Mouse (Mus musculus): ENCODE measurements around the gene Atg16l1. TPM values are rescaled to one million over a fixed set of nuclear protein-coding genes. Genes with fewer than 3 reads are reported as not detected.

The Atg16l1 gene
- polyA plus RNA-seq, 1 experiment from 2014 or later = 74.5 TPM

DNA sequence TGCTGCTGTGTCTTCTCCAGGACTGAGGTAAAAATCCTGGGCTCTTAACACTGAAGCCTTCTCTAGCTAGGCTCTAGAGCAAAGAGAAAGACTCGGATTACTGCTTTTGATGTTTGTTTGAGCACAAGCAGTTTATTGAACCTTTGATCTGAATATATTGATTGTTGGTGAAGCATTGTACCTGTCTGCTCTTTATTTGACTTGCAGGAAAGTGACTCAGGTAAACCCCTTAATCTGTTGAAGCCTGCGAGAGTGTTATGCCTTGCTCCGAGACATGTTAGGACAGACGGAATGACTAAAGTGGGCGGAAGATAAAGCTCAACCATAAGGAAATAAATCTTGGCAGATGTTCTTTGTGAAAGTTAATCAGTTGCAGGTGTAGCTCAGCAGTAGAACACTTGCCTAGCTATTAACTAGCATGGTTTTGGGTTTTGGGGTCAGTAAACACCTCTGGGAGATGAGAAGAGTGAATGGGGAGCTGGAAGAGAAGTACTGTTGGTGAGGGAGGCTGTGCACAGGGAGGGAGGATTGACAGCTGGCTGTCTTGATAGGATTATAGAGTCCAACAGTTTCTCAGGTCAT lies 23.6 kb downstream of the Atg16l1 start:
- no peak overlapping the region for H3K9ac ChIP-seq (replicated peaks)
- H3K4me2 ChIP-seq = no peak overlapping the region
- ATAC-seq (ENCODE audit: low FRiP score) = no peak
- 85% methylated on average over 5 of the region's 5 CpGs for WGBS
- no peaks in the 10 kb centered on the region for H3K27me3 ChIP-seq (replicated peaks)
- no peaks in the 10 kb centered on the region for H3K9me3 ChIP-seq (replicated peaks)
- no peak overlapping the region for H3K27ac ChIP-seq (replicated peaks)
- peaks cover 92% of the 10 kb centered on the region for H3K36me3 ChIP-seq
- H3K4me3 ChIP-seq (replicated peaks) = no peak overlapping the region
- no peaks in the 10 kb centered on the region for H3K4me1 ChIP-seq

DNA sequence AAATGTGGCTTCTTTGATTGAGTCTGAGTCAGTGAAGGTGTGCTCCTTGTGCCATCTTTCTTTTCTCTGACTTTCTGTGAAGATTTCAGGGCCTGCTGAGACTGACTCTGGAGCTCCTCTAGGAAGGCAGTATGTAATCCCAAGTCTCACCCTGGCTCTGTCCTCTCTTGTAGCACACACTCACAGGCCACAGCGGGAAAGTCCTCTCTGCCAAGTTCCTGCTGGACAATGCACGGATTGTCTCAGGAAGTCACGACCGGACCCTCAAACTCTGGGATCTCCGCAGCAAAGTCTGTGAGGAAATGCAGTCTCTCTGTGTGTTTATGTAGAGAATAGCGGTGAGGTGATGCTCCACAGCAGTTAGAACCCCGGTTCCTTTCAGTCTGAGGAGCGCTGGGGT lies 30.0 kb downstream of the Atg16l1 start:
- peak overlapping the region; percentile 41 for H3K27ac ChIP-seq (replicated peaks)
- no peaks in the 10 kb centered on the region for H3K9me3 ChIP-seq (replicated peaks)
- peaks cover 84% of the 10 kb centered on the region for H3K36me3 ChIP-seq
- H3K4me2 ChIP-seq = no peak overlapping the region
- whole genome bisulfite sequencing = 84% methylated on average over 8 of the region's 8 CpGs
- no peak overlapping the region for H3K4me3 ChIP-seq (replicated peaks)
- H3K9ac ChIP-seq (replicated peaks) = no peak overlapping the region
- no peak for ATAC-seq (ENCODE audit: low FRiP score)
- H3K27me3 ChIP-seq (replicated peaks) = no peaks in the 10 kb centered on the region
- peaks cover 13% of the 10 kb centered on the region for H3K4me1 ChIP-seq

DNA sequence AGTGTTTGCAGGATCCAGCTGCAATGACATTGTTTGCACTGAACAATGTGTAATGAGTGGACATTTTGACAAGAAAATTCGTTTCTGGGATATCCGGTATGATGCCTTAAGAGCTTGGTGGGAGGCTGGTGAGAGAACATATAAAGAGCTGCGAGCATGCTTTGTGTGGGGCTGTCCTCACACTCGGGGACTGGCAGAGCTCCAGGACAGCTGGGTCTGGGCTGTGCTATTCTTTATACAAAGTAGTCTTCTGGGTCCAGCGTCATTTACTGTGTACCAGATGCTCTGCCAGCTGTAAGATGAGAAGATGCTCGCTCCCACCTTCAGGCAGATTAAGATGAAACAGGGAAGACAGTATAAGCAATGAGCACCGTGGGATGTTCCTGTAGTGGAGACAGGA lies 30.6 kb downstream of the Atg16l1 start:
- Histone ChIP-seq H3K9me3 (replicated peaks) (no peaks in the 10 kb centered on the region), H3K4me2 (no peak overlapping the region), H3K27me3 (replicated peaks) (no peaks in the 10 kb centered on the region), H3K27ac (replicated peaks) (peak overlapping the region; percentile 45), H3K36me3 (peaks cover 84% of the 10 kb centered on the region), H3K4me3 (replicated peaks) (no peak overlapping the region), H3K4me1 (peaks cover 13% of the 10 kb centered on the region), H3K9ac (replicated peaks) (no peak overlapping the region)
- 56% methylated on average over 7 of the region's 7 CpGs for WGBS
- ATAC-seq (ENCODE audit: low FRiP score) = peak; percentile 75; the same call in 1 of the 2 replicates

DNA sequence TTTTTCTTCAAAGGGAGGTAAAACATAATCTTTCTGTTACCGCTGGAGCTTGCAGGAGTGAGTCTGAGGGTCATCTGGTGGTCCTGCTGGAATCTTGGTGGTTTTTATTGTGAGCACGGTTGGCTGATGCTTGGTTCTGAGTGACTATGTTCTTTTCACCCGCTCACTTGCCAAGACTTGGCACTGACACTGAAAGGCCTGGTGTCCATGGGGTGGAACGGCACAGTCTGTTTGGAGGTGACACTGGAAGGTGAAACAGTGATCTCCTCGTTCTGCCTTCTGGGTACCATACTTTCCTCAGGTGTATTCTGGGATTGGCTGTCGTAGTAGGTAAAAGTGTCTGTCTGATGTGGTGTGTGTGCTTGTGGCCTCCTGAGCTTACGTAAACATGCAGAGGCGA lies 34.0 kb downstream of the Atg16l1 start:
- Histone ChIP-seq H3K9me3 (replicated peaks) (no peaks in the 10 kb centered on the region), H3K36me3 (peaks cover 78% of the 10 kb centered on the region)

DNA sequence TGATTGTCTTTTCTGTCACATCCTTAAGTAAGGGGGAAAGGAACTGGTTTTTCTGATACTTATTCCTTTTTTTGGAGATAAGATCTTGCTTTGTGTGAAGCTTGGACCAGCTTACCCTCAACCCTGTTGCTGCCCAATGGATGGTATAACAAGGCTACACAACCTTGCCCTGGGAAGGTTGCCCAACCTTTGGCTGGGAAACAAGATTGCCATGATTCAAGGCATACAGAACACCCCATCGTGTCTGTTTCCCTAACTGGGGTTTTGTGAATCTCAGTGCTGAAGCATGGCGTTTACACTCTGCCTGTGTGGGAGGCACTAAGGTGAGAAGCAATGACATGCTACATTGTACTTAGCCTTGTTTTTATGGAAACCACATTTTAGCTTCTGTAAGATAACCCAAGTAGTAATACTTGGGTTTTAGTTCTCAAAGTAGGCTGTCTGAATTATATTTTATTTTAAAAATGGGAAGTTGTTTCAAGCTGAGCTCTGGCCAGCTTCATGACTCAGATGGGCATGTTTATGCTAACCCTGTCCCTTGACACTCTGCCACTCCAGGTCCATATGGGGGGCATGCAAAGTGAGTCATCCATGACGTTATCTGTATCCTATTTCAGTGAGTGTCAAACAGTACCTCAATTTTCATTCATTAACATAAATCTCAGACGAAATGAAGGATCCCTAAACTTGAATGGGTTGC lies 36.9 kb downstream of the Atg16l1 start:
- ATAC-seq (ENCODE audit: low FRiP score) = no peak
- H3K36me3 ChIP-seq = peaks cover 52% of the 10 kb centered on the region
- H3K27me3 ChIP-seq (replicated peaks) = no peaks in the 10 kb centered on the region
- no peaks in the 10 kb centered on the region for H3K9me3 ChIP-seq (replicated peaks)
- no peak overlapping the region for H3K9ac ChIP-seq (replicated peaks)
- H3K4me3 ChIP-seq (replicated peaks) = no peak overlapping the region
- WGBS = 84% methylated on average over 4 of the region's 4 CpGs
- H3K27ac ChIP-seq (replicated peaks) = no peak overlapping the region
- no peak overlapping the region for H3K4me2 ChIP-seq
- no peaks in the 10 kb centered on the region for H3K4me1 ChIP-seq

More for the DNA sequence above, 34.0 kb downstream of the Atg16l1 start:
- ATAC-seq (ENCODE audit: low FRiP score) = no peak
- WGBS = 93% methylated on average over 8 of the region's 8 CpGs
- no peak overlapping the region for H3K4me3 ChIP-seq (replicated peaks)
- no peak overlapping the region for H3K9ac ChIP-seq (replicated peaks)
- no peak overlapping the region for H3K27ac ChIP-seq (replicated peaks)
- H3K4me1 ChIP-seq = peaks cover 13% of the 10 kb centered on the region
- H3K27me3 ChIP-seq (replicated peaks) = no peaks in the 10 kb centered on the region
- H3K4me2 ChIP-seq = no peak overlapping the region

DNA sequence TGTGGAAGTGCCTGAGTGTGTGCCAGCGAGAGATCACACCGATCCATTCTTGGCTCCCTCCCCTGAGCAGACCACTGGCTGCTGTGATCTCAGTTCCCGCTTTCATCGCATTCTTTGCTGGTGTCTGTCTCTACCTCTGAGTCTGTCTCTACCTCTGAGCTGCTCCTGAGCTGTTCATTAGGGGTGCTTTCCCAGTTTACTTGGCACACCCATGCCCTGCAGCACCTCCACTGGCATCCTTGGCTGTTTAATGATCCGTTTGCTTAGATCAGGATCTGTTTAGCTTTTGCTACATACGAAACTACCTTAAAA lies 37.4 kb downstream of the Atg16l1 start:
- no peak overlapping the region for H3K4me3 ChIP-seq (replicated peaks)
- no peak overlapping the region for H3K9ac ChIP-seq (replicated peaks)
- no peak for ATAC-seq (ENCODE audit: low FRiP score)
- no peaks in the 10 kb centered on the region for H3K4me1 ChIP-seq
- H3K27me3 ChIP-seq (replicated peaks) = no peaks in the 10 kb centered on the region
- 89% methylated on average over 6 of the region's 6 CpGs for WGBS
- H3K4me2 ChIP-seq = no peak overlapping the region
- no peaks in the 10 kb centered on the region for H3K9me3 ChIP-seq (replicated peaks)
- H3K27ac ChIP-seq (replicated peaks) = no peak overlapping the region
- peaks cover 47% of the 10 kb centered on the region for H3K36me3 ChIP-seq

DNA sequence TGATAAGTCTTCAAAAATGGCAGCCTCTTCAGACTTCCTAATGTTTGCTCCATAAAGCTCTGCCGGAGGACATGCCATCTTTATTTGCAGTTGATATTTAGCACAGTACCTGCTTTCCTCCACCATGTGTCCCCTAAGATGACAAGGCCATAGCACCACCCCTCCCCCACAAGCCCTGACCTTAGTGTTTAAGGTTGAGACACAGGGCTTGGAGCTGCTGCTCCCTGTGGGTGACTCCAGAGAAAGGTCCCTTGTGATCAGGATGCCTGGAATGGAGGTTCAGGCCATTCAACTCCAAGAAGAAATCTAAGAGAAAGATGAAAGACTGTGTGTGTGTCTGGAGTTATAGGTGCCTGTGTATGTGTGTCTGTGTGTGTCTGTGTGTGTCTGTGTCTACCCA lies 42.0 kb downstream of the Atg16l1 start:
- no peak overlapping the region for H3K27ac ChIP-seq (replicated peaks)
- ATAC-seq (ENCODE audit: low FRiP score) = no peak
- no peak overlapping the region for H3K4me2 ChIP-seq
- no peak overlapping the region for H3K4me3 ChIP-seq (replicated peaks)
- no peaks in the 10 kb centered on the region for H3K9me3 ChIP-seq (replicated peaks)
- H3K4me1 ChIP-seq = no peaks in the 10 kb centered on the region
- 96% methylated on average over 1 of the region's 1 CpGs for WGBS
- no peak overlapping the region for H3K9ac ChIP-seq (replicated peaks)
- peaks cover 10% of the 10 kb centered on the region for H3K36me3 ChIP-seq
- no peaks in the 10 kb centered on the region for H3K27me3 ChIP-seq (replicated peaks)

DNA sequence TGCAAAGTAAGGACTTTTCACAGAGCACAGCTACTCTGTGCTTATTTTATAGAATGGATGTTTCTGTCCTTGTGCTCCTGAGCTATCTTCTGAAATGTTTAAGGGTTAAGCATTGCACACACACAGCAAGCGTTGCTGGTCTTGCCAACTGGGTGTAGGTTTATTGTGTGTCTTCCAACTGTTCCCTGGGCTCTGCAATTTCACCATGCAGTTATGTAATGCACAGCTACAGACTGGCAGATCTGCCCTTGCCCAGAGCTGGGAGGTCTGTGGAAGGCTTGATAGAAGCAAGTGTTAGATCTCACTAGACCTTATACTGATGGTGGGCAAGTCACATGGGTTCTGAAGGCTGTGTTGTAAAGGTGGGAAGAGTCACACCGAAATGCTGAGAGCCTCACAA lies 42.6 kb downstream of the Atg16l1 start:
- Histone ChIP-seq H3K27me3 (replicated peaks) (no peaks in the 10 kb centered on the region), H3K9me3 (replicated peaks) (no peaks in the 10 kb centered on the region), H3K36me3 (peaks cover 4% of the 10 kb centered on the region), H3K4me2 (no peak overlapping the region), H3K27ac (replicated peaks) (no peak overlapping the region), H3K4me1 (no peaks in the 10 kb centered on the region), H3K4me3 (replicated peaks) (no peak overlapping the region), H3K9ac (replicated peaks) (no peak overlapping the region)
- WGBS = 81% methylated on average over 2 of the region's 2 CpGs
- no peak for ATAC-seq (ENCODE audit: low FRiP score)

DNA sequence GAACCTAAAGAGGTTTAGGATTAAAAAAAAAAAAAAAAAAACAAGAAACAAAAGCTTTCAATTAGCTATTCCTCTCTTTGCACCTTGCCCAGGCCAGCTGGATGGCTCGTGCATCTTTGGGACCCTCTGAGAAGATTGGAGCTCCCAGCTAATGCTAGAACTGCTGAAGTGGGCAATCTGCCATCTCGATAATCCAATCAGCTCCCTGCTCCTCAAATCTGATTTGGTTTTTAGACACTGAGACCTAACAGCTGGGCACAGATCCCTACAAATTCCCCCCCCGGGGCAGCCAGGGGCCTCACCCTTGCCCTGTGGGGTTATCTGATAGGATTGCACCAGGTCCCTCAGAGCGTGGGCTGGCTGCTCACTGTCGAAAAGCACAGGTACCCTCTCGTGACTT lies 47.9 kb downstream of the Atg16l1 start, which contains the start of gene Sag:
Gene Sag (plus strand): TSS at position 105 of the 400 bp plus-strand sequence.
- 84% methylated on average over 6 of the region's 6 CpGs for WGBS
- Histone ChIP-seq H3K9me3 (replicated peaks) (no peaks in the 10 kb centered on the region), H3K27ac (replicated peaks) (no peak within 1 kb of the TSS), H3K4me3 (replicated peaks) (no peak within 1 kb of the TSS), H3K4me1 (no peaks in the 10 kb centered on the region), H3K9ac (replicated peaks) (no peak within 1 kb of the TSS), H3K27me3 (replicated peaks) (no peaks in the 10 kb centered on the region), H3K36me3 (no peaks in the 10 kb centered on the region), H3K4me2 (no peak within 1 kb of the TSS)
- no peak for ATAC-seq (ENCODE audit: low FRiP score)

DNA sequence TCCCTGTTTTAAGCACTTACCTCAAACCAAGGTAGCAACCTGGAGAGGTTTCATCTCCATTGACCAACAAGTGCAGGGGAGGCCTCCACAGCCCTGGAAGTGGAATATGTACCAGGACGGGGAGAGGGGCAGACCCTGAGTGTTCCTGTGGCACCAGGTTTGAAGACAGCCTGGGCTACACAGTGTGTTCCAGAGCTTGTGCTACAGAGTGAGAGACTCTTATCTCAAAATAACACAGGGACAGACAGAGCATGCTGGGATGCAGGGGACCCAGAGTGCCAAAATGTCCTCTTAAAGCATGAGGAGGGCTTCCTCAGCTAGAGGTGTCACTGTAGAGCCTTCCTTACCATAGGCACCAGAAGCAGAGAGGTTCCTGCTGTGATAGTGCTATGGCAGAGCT lies 52.1 kb downstream of the Atg16l1 start:
- no peak for ATAC-seq (ENCODE audit: low FRiP score)

DNA sequence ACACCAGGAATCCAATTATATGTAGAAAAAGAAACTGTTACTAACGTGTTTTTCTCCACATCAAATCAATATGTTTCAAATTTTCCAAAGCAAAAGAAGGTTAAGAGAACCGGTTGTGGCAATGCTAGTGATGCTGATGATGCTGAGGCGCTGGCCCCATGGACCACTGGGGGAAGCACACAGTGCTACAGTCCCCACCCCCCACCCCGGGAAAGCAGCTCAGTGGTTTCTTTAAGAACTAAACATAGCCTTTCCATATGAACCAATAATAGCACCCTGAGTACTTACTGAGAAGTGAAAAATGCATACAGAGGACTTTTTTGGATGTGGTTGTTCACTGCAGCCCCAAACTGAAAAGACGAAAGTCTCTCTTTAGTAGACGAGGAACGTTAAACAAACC lies 55.7 kb downstream of the Atg16l1 start:
- H3K4me1 ChIP-seq = no peaks in the 10 kb centered on the region
- H3K36me3 ChIP-seq = no peaks in the 10 kb centered on the region
- no peak for ATAC-seq (ENCODE audit: low FRiP score)
- no peaks in the 10 kb centered on the region for H3K9me3 ChIP-seq (replicated peaks)
- WGBS = 87% methylated on average over 7 of the region's 7 CpGs
- no peak overlapping the region for H3K4me2 ChIP-seq
- no peak overlapping the region for H3K9ac ChIP-seq (replicated peaks)
- H3K4me3 ChIP-seq (replicated peaks) = no peak overlapping the region
- no peaks in the 10 kb centered on the region for H3K27me3 ChIP-seq (replicated peaks)
- H3K27ac ChIP-seq (replicated peaks) = no peak overlapping the region

More for the DNA sequence above, 52.1 kb downstream of the Atg16l1 start:
- no peaks in the 10 kb centered on the region for H3K27me3 ChIP-seq (replicated peaks)
- H3K27ac ChIP-seq (replicated peaks) = no peak overlapping the region
- no peak overlapping the region for H3K4me2 ChIP-seq
- no peaks in the 10 kb centered on the region for H3K36me3 ChIP-seq
- WGBS = 86% methylated on average over 1 of the region's 1 CpGs
- H3K9me3 ChIP-seq (replicated peaks) = no peaks in the 10 kb centered on the region
- no peak overlapping the region for H3K4me3 ChIP-seq (replicated peaks)
- no peaks in the 10 kb centered on the region for H3K4me1 ChIP-seq
- no peak overlapping the region for H3K9ac ChIP-seq (replicated peaks)

DNA sequence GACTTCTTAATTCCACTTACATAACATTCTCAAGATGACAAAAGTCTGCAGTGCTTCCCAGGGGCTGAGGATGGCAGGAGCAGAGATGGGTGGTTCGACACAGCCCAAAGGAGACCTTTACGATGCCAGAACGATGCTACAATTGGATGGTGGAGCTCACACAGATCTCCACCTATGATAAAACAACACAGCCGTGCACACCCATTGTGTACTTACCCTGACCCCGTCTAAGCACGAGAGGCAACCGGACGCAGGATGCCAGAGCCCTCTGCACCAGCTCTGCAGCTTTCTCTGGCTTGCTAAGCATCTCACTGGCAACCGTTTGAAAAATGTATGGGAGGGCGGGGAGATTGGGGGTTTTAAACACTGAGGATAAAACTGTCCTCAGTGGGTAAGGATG lies 56.4 kb downstream of the Atg16l1 start:
- no peaks in the 10 kb centered on the region for H3K36me3 ChIP-seq
- no peak overlapping the region for H3K9ac ChIP-seq (replicated peaks)
- no peak overlapping the region for H3K4me3 ChIP-seq (replicated peaks)
- WGBS = 75% methylated on average over 10 of the region's 10 CpGs
- no peak overlapping the region for H3K4me2 ChIP-seq
- no peaks in the 10 kb centered on the region for H3K9me3 ChIP-seq (replicated peaks)
- H3K27me3 ChIP-seq (replicated peaks) = no peaks in the 10 kb centered on the region
- no peaks in the 10 kb centered on the region for H3K4me1 ChIP-seq
- H3K27ac ChIP-seq (replicated peaks) = no peak overlapping the region
- no peak for ATAC-seq (ENCODE audit: low FRiP score)
